Mouse (Mus musculus): ENCODE results near the gene Cacna1e.

Cacna1e gene

DNA sequence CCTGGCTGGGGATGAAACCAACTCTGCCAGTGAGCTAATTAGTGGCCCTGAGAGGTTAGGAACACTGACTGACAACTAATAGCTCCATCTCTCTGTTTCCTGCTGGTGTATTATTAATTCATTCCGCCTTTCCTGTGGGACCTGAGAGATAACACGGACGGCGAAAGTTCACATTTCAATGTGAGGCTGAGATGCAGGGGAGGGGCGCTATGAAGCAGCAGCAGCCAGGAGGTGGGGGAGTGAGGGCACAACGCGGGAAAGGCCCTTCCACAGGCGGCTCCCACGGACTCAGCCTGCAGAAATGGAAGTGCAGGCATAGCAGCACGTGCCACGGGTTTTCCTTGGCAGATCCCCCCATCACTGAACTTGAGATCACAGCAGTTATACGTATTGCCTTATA lies 99.4 kb downstream of the Cacna1e start:
- DNase-seq (ENCODE audit: low spot score in 2 of 2) = no peak

- no peak for DNase-seq (ENCODE audit: low spot score in 2 of 2)
Observed at GRCm38 (mm10) chr1:154783521-154783920, 100.8 kb downstream of the Cacna1e start.

- DNase-seq (ENCODE audit: low spot score in 2 of 2) = no peak
Observed at GRCm38 (mm10) chr1:154779908-154780514, 104.3 kb downstream of the Cacna1e start.

- DNase-seq (ENCODE audit: low spot score in 2 of 2) = no peak
Observed at GRCm38 (mm10) chr1:154776344-154776743, 108.0 kb downstream of the Cacna1e start.

GRCm38 (mm10) chr1:154774468-154774867 lies 109.8 kb downstream of the Cacna1e start:
- DNase-seq (ENCODE audit: low spot score in 2 of 2) = no peak

- DNase-seq (ENCODE audit: low spot score in 2 of 2) = no peak
Observed at GRCm38 (mm10) chr1:154771111-154771510, 113.2 kb downstream of the Cacna1e start.

- no peak for DNase-seq (ENCODE audit: low spot score in 2 of 2)
Observed at GRCm38 (mm10) chr1:154770542-154770941, 113.8 kb downstream of the Cacna1e start.

GRCm38 (mm10) chr1:154763132-154763531 lies 121.2 kb downstream of the Cacna1e start:
- no peak for DNase-seq (ENCODE audit: low spot score in 2 of 2)

GRCm38 (mm10) chr1:154752081-154752480 lies 132.2 kb downstream of the Cacna1e start:
- no peak for DNase-seq (ENCODE audit: low spot score in 2 of 2)

DNA sequence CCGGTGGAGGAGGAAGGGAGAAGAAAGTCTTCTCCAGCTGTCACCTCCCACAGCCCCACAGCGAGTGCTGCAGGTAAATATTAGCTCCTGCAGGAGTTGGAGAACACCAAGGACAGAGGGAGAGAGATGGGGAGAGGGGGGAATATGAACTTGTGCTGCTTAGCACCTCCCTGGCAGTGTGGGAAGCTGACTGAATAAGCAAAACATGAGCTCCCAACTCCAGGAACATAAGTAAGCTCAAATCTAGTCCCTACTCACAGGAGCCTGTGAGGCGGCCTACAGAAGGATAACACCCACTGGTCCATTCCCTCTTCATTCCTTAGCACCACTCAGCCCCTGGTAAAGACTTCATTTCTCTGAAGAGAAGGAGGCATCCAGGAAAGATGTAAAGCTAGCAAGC lies 135.8 kb downstream of the Cacna1e start:
- DNase-seq (ENCODE audit: low spot score in 2 of 2) = no peak

- DNase-seq (ENCODE audit: low spot score in 2 of 2) = no peak
Observed at GRCm38 (mm10) chr1:154745241-154745640, 139.1 kb downstream of the Cacna1e start.

DNA sequence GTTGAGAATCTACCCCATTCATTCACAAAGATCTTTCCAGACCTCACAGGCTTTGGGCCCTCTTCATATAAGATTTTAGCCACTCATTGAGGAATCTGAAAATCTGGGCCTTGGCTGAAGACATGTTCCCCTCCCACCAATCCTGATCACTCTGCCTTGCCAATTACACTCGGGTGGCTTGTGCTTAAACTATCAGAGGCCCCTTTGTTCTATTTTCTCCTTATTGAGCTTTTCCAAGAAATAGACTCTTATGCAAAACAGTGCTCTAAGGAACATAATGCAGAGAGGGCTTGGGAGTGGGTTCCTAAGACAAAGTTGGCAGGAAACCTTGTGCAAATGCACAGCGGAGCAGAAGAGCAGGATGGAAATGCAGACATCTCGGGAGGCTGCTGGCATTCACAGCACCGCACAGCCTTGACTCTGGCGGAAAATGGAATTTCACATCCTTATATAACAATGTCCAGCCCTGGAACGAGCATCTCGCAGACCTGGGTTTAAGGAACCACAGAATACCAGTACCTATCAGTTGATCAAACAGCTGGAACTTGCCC lies 153.8 kb downstream of the Cacna1e start:
- no peak for DNase-seq (ENCODE audit: low spot score in 2 of 2)

GRCm38 (mm10) chr1:154729269-154729980 lies 154.9 kb downstream of the Cacna1e start:
- peak; percentile 9 to 38 for DNase-seq (ENCODE audit: low spot score in 2 of 2)

GRCm38 (mm10) chr1:154728682-154729081 lies 155.6 kb downstream of the Cacna1e start:
- DNase-seq (ENCODE audit: low spot score in 2 of 2) = no peak

DNA sequence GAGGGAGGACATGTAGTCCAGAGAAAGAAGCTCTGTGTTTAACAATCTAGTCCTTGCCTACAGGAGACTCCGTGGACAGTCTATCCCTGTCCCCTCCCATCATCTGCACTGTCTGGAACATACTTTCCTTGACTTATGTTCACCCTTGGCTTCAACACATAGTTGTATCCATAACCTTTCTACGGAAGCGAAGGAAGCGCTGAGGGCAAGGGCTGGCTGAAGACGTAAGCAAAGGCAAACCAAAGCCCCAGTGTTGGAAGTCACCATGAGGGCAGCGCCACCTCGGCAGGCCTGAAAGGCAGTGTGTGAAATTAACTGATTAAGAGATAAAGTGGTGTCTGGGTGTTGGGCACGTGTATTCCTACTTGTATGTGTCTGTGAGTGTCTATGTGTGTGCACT lies 156.6 kb downstream of the Cacna1e start:
- DNase-seq (ENCODE audit: low spot score in 2 of 2) = no peak

- DNase-seq (ENCODE audit: low spot score in 2 of 2) = peak in 1 of 2 experiments; percentile 4
Observed at GRCm38 (mm10) chr1:154726361-154727161, 157.7 kb downstream of the Cacna1e start.

DNA sequence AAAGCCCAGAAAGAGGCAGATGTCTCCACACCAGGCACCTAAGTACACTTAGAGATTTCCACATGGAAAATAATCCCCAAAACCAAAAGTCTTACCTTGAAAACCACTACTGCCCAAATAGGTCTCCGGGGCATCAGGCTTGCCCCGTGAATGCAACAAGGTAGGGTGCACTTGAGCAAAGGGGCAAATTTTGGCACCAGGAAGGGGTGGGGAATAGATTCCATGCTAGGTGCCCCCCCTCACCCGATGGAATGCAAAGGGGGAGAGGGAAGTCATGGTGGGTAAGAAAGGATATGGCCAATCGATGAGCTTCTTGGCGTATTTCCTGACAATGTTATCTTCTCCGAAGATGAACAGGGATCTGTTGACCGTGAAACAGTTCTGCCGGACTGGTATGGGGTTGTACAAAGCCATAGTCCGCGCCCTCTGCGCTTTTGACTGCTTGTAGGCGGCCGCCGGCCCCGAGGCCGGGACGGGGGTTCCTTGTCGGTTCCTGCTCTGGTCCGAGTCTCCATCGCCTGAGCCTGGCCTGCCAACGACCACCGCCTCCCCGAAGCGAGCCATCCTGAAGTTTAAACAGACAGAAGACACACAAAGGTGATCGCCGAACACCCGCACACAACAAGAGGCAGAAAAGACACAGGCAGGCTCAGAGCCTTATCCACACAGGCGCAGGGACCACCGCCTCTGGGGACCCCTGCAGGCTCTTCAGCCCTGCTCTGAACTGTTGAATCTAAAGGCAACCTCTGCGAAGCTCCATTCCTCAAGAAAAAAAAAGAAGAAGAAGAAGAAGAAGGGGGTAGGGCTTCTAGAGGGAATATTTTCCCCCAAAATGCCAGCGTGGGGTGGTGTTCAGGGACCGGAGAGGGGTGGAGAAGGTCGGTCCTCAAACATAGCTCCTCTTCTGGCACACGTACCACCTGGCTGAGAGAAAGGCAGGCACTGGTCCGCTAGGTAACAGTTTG lies 158.7 kb downstream of the Cacna1e start:
- DNase-seq (ENCODE audit: low spot score in 2 of 2) = no peak

- no peak for DNase-seq (ENCODE audit: low spot score in 2 of 2)
Observed at GRCm38 (mm10) chr1:154723537-154724286, 160.6 kb downstream of the Cacna1e start.

GRCm38 (mm10) chr1:154723078-154723477 lies 161.2 kb downstream of the Cacna1e start:
- no peak for DNase-seq (ENCODE audit: low spot score in 2 of 2)

GRCm38 (mm10) chr1:154715596-154715995 lies 168.7 kb downstream of the Cacna1e start:
- DNase-seq (ENCODE audit: low spot score in 2 of 2) = no peak

Data from thymus, postnatal 10 days (tissue).